Mouse (Mus musculus) megakaryocyte-erythroid progenitor cell, adult 5-6 weeks (primary cell): ENCODE results near the gene Slc7a6os. TPM values are rescaled to one million over a fixed set of nuclear protein-coding genes. Genes with fewer than 3 reads are reported as not detected.
A peak's percentile ranks its signal among the peaks of the same experiment; 100 is the strongest.
"Not testable (repeated sequence)": the region's sequence is repeated elsewhere in the genome, so short reads cannot be mapped to it uniquely, and the experiment has no call there.

Experiments used
- ATAC-seq: replicated peaks from 2 replicates; pipeline ENCODE4 v1.8.0; 2016; ENCODE audit warnings: mild to moderate bottlenecking, inconsistent platforms; ENCODE audit not compliant: severe bottlenecking, poor library complexity, low FRiP score, low TSS enrichment
- total RNA-seq, 2 experiments: library from RNA; stranded (forward) in 1 of 2; stranded (reverse) in 1 of 2; fragments of 200-1000, 215-1000 nt in 1 of 2; fragments of >200 nt in 1 of 2; fragmentation: Nextera tagmentation in 1 of 2; gene quantifications; 2 replicates each; pipeline ENCODE4 v1.2.3; 2014 to 2017

The Slc7a6os gene
- total RNA-seq (2014; fragmentation: Nextera tagmentation) (32.7 and 47.9 TPM in 2 replicates), total RNA-seq (2017) (50.5 and 58.1 TPM in 2 replicates)

GRCm38 (mm10) chr8:106210821-106211345, at the start of gene Slc7a6os, which contains the start of gene Prmt7:
Slc7a6os (minus strand) TSS chr8:106210935.
Prmt7 (plus strand) TSS chr8:106210936.
- ATAC-seq = peak; percentile 97

- ATAC-seq = no peak
Observed at GRCm38 (mm10) chr8:106259579-106260255, 49.0 kb upstream of the Slc7a6os start.

GRCm38 (mm10) chr8:106258169-106258568, 47.4 kb upstream of the Slc7a6os start:
- no peak for ATAC-seq

GRCm38 (mm10) chr8:106250186-106250585, 39.5 kb upstream of the Slc7a6os start:
- ATAC-seq = no peak

- ATAC-seq = no peak
Observed at GRCm38 (mm10) chr8:106237106-106237505, 26.4 kb upstream of the Slc7a6os start.

- ATAC-seq = no peak
Observed at GRCm38 (mm10) chr8:106234567-106235261, 24.0 kb upstream of the Slc7a6os start.

GRCm38 (mm10) chr8:106232751-106233150, 22.0 kb upstream of the Slc7a6os start:
- ATAC-seq = no peak

GRCm38 (mm10) chr8:106231536-106231935, 20.8 kb upstream of the Slc7a6os start:
- no peak for ATAC-seq

GRCm38 (mm10) chr8:106226589-106226988, 15.9 kb upstream of the Slc7a6os start:
- peak; percentile 87 for ATAC-seq

- ATAC-seq = no peak
Observed at GRCm38 (mm10) chr8:106219620-106220019, 8.9 kb upstream of the Slc7a6os start.

- no peak for ATAC-seq
Observed at GRCm38 (mm10) chr8:106213959-106214358, 3.2 kb upstream of the Slc7a6os start.

- 0 out of 2 replicates have a peak, but pooled peaks have one; percentile 1 for ATAC-seq
Observed at GRCm38 (mm10) chr8:106211421-106211820, 686 bp upstream of the Slc7a6os start.

- peak; percentile 26; the same call in 1 of the 2 replicates for ATAC-seq
Observed at GRCm38 (mm10) chr8:106210035-106210731, 552 bp downstream of the Slc7a6os start.

GRCm38 (mm10) chr8:106199596-106199995, 11.1 kb downstream of the Slc7a6os start:
- not testable (repeated sequence) for ATAC-seq

GRCm38 (mm10) chr8:106198741-106199140, 12.0 kb downstream of the Slc7a6os start:
- peak; percentile 74 for ATAC-seq

- ATAC-seq = no peak
Observed at GRCm38 (mm10) chr8:106194062-106194461, 16.7 kb downstream of the Slc7a6os start.

- 0 out of 2 replicates have a peak, but pooled peaks have one; percentile 26 for ATAC-seq
Observed at GRCm38 (mm10) chr8:106193162-106193561, 17.6 kb downstream of the Slc7a6os start.

GRCm38 (mm10) chr8:106191639-106192038, 19.1 kb downstream of the Slc7a6os start:
- peak; percentile 90 for ATAC-seq

GRCm38 (mm10) chr8:106189162-106189561, 21.6 kb downstream of the Slc7a6os start:
- ATAC-seq = no peak

- ATAC-seq = no peak
Observed at GRCm38 (mm10) chr8:106186394-106186793, 24.3 kb downstream of the Slc7a6os start.
